Mouse (Mus musculus) spleen, postnatal 0 days (tissue): Measurements from ENCODE around the gene Fam92b. TPM values are rescaled to one million over a fixed set of nuclear protein-coding genes. Genes with fewer than 3 reads are reported as not detected.

ENCODE experiments used
- polyA plus RNA-seq: library from polyadenylated mRNA; unstranded; fragments of >200 nt; fragmentation: Nextera tagmentation; extraction: Ambion mirVana; gene quantifications from 2 replicates; pipeline ENCODE4 v1.2.1, GENCODE M21; 2015

Fam92b gene
- not detected in 2 replicates for polyA plus RNA-seq

GRCm38 (mm10) chr8:120177318-120178123 lies at the start of gene Fam92b:
Gene Fam92b, minus strand, starts transcription at chr8:120177466.

Other genes with a start within 250 kb of the Fam92b start
- gene Crispld2, start 185.0 kb downstream of the Fam92b start, polyA plus RNA-seq = 12.0 and 12.5 TPM in 2 replicates
- gene Zdhhc7, start 76.0 kb downstream of the Fam92b start, polyA plus RNA-seq = 20.8 and 23.7 TPM in 2 replicates
- gene 6430548M08Rik, start 63.3 kb downstream of the Fam92b start, polyA plus RNA-seq = 18.0 and 22.1 TPM in 2 replicates
- gene Gse1, start 51.0 kb upstream of the Fam92b start, polyA plus RNA-seq = 16.5 and 19.2 TPM in 2 replicates